Mouse (Mus musculus): ENCODE data around the gene Kdm1a. TPM values are rescaled to one million over a fixed set of nuclear protein-coding genes. Genes with fewer than 3 reads are reported as not detected.

The Kdm1a gene
- polyA plus RNA-seq, 1 experiment = 8.2 TPM

GRCm38 (mm10) chr4:136587221-136587827, 15.2 kb downstream of the Kdm1a start:
- Histone ChIP-seq H3K4me1 (peaks cover 70% of the 10 kb centered on the region), H3K4me3 (replicated peaks) (peak overlapping the region; percentile 60), H3K27me3 (replicated peaks) (no peaks in the 10 kb centered on the region), H3K36me3 (replicated peaks; ENCODE audit: low read length) (peaks cover 59% of the 10 kb centered on the region), H3K9me3 (no peaks in the 10 kb centered on the region)
- TF ChIP-seq GATA1 (IDR thresholded peaks at IDR 0.05; ENCODE audit: borderline replicate concordance, low read length) (no peak), FLI1 (IDR thresholded peaks at IDR 0.05; ENCODE audit: low read length) (no peak)

GRCm38 (mm10) chr4:136581885-136582284, 20.6 kb downstream of the Kdm1a start:
- TF ChIP-seq GATA1 (IDR thresholded peaks at IDR 0.05; ENCODE audit: borderline replicate concordance, low read length) (no peak), FLI1 (IDR thresholded peaks at IDR 0.05; ENCODE audit: low read length) (no peak)
- Histone ChIP-seq H3K36me3 (replicated peaks; ENCODE audit: low read length) (peaks cover 47% of the 10 kb centered on the region), H3K4me3 (replicated peaks) (no peak overlapping the region), H3K4me1 (peaks cover 61% of the 10 kb centered on the region), H3K9me3 (no peaks in the 10 kb centered on the region), H3K27me3 (replicated peaks) (no peaks in the 10 kb centered on the region)

- TF ChIP-seq FLI1 (IDR thresholded peaks at IDR 0.05; ENCODE audit: low read length) (no peak), GATA1 (IDR thresholded peaks at IDR 0.05; ENCODE audit: borderline replicate concordance, low read length) (no peak)
- no peaks in the 10 kb centered on the region for H3K9me3 ChIP-seq
- peaks cover 94% of the 10 kb centered on the region for H3K36me3 ChIP-seq (replicated peaks; ENCODE audit: low read length)
- peaks cover 39% of the 10 kb centered on the region for H3K4me1 ChIP-seq
- H3K27me3 ChIP-seq (replicated peaks) = no peaks in the 10 kb centered on the region
- no peak overlapping the region for H3K4me3 ChIP-seq (replicated peaks)
Measured at GRCm38 (mm10) chr4:136569998-136570397, 32.5 kb downstream of the Kdm1a start.

GRCm38 (mm10) chr4:136568629-136569028, 33.9 kb downstream of the Kdm1a start:
- Histone ChIP-seq H3K36me3 (replicated peaks; ENCODE audit: low read length) (peaks cover 96% of the 10 kb centered on the region), H3K27me3 (replicated peaks) (no peaks in the 10 kb centered on the region), H3K4me1 (peaks cover 49% of the 10 kb centered on the region), H3K4me3 (replicated peaks) (no peak overlapping the region), H3K9me3 (no peaks in the 10 kb centered on the region)
- TF ChIP-seq FLI1 (IDR thresholded peaks at IDR 0.05; ENCODE audit: low read length) = no peak
- no peak for TF ChIP-seq GATA1 (IDR thresholded peaks at IDR 0.05; ENCODE audit: borderline replicate concordance, low read length)

- Histone ChIP-seq H3K9me3 (no peaks in the 10 kb centered on the region), H3K4me1 (peaks cover 53% of the 10 kb centered on the region), H3K27me3 (replicated peaks) (no peaks in the 10 kb centered on the region), H3K4me3 (replicated peaks) (no peak overlapping the region), H3K36me3 (replicated peaks; ENCODE audit: low read length) (peaks cover 99% of the 10 kb centered on the region)
- no peak for TF ChIP-seq FLI1 (IDR thresholded peaks at IDR 0.05; ENCODE audit: low read length)
Measured at GRCm38 (mm10) chr4:136562755-136563154, 39.8 kb downstream of the Kdm1a start.

- Histone ChIP-seq H3K9me3 (no peaks in the 10 kb centered on the region), H3K27me3 (replicated peaks) (no peaks in the 10 kb centered on the region), H3K4me1 (peaks cover 43% of the 10 kb centered on the region), H3K4me3 (replicated peaks) (no peak overlapping the region), H3K36me3 (replicated peaks; ENCODE audit: low read length) (peaks cover 100% of the 10 kb centered on the region)
- TF ChIP-seq GATA1 (IDR thresholded peaks at IDR 0.05; ENCODE audit: borderline replicate concordance, low read length) = no peak
- no peak for TF ChIP-seq FLI1 (IDR thresholded peaks at IDR 0.05; ENCODE audit: low read length)
Measured at GRCm38 (mm10) chr4:136560270-136560991, 42.1 kb downstream of the Kdm1a start.

GRCm38 (mm10) chr4:136559690-136560089, 42.8 kb downstream of the Kdm1a start:
- no peak overlapping the region for H3K4me3 ChIP-seq (replicated peaks)
- H3K9me3 ChIP-seq = no peaks in the 10 kb centered on the region
- no peak for TF ChIP-seq GATA1 (IDR thresholded peaks at IDR 0.05; ENCODE audit: borderline replicate concordance, low read length)
- no peak for TF ChIP-seq FLI1 (IDR thresholded peaks at IDR 0.05; ENCODE audit: low read length)
- peaks cover 41% of the 10 kb centered on the region for H3K4me1 ChIP-seq
- no peaks in the 10 kb centered on the region for H3K27me3 ChIP-seq (replicated peaks)
- peaks cover 98% of the 10 kb centered on the region for H3K36me3 ChIP-seq (replicated peaks; ENCODE audit: low read length)

GRCm38 (mm10) chr4:136557638-136558037, 44.9 kb downstream of the Kdm1a start:
- H3K4me1 ChIP-seq = peaks cover 21% of the 10 kb centered on the region
- no peak overlapping the region for H3K4me3 ChIP-seq (replicated peaks)
- no peaks in the 10 kb centered on the region for H3K27me3 ChIP-seq (replicated peaks)
- TF ChIP-seq FLI1 (IDR thresholded peaks at IDR 0.05; ENCODE audit: low read length) (no peak), GATA1 (IDR thresholded peaks at IDR 0.05; ENCODE audit: borderline replicate concordance, low read length) (no peak)
- no peaks in the 10 kb centered on the region for H3K9me3 ChIP-seq
- H3K36me3 ChIP-seq (replicated peaks; ENCODE audit: low read length) = peaks cover 98% of the 10 kb centered on the region

GRCm38 (mm10) chr4:136553108-136553507, 49.4 kb downstream of the Kdm1a start:
- Histone ChIP-seq H3K27me3 (replicated peaks) (no peaks in the 10 kb centered on the region), H3K4me1 (0 out of 2 replicates have a peak, but pooled peaks cover 4% of the 10 kb centered on the region), H3K9me3 (no peaks in the 10 kb centered on the region), H3K36me3 (replicated peaks; ENCODE audit: low read length) (peaks cover 98% of the 10 kb centered on the region), H3K4me3 (replicated peaks) (no peak overlapping the region)
- no peak for TF ChIP-seq GATA1 (IDR thresholded peaks at IDR 0.05; ENCODE audit: borderline replicate concordance, low read length)
- TF ChIP-seq FLI1 (IDR thresholded peaks at IDR 0.05; ENCODE audit: low read length) = no peak

GRCm38 (mm10) chr4:136548381-136548801, 54.1 kb downstream of the Kdm1a start:
- TF ChIP-seq GATA1 (IDR thresholded peaks at IDR 0.05; ENCODE audit: borderline replicate concordance, low read length) (no peak), FLI1 (IDR thresholded peaks at IDR 0.05; ENCODE audit: low read length) (no peak)
- Histone ChIP-seq H3K4me1 (0 out of 2 replicates have a peak, but pooled peaks cover 4% of the 10 kb centered on the region), H3K27me3 (replicated peaks) (no peaks in the 10 kb centered on the region), H3K36me3 (replicated peaks; ENCODE audit: low read length) (peaks cover 88% of the 10 kb centered on the region), H3K9me3 (0 out of 2 replicates have a peak, but pooled peaks cover 3% of the 10 kb centered on the region), H3K4me3 (replicated peaks) (no peak overlapping the region)
